Mouse (Mus musculus) G1E (cell line): ENCODE results near the gene Aqp5.

Experiments used
- CTCF ChIP-seq: IDR thresholded peaks from 2 replicates; pipeline ENCODE4 v1.5.1; 2012; ENCODE audit warnings: low read depth, low read length, inconsistent platforms, mixed read lengths
- GATA1 ChIP-seq: IDR thresholded peaks from 2 replicates; pipeline ENCODE4 v1.6.1; 2012; ENCODE audit warnings: borderline replicate concordance, low read length, inconsistent platforms, mixed read lengths
- POLR2AphosphoS5 ChIP-seq: IDR thresholded peaks from 2 replicates; pipeline ENCODE4 v1.6.1; 2012; ENCODE audit warnings: low read depth, low read length, inconsistent platforms; ENCODE audit not compliant: insufficient replicate concordance

- TF ChIP-seq CTCF (no peak), GATA1 (no peak), POLR2AphosphoS5 (no peak)
Observed at GRCm38 (mm10) chr15:99631618-99632017, 41.0 kb downstream of the Aqp5 start.
